Mouse (Mus musculus): ENCODE data around the gene Phykpl. TPM values are rescaled to one million over a fixed set of nuclear protein-coding genes. Genes with fewer than 3 reads are reported as not detected.
A peak's percentile ranks its signal among the peaks of the same experiment; 100 is the strongest.

Gene Phykpl
- polyA plus RNA-seq, 1 experiment from 2014 or later = 12.5 TPM

GRCm38 (mm10) chr11:51577587-51577986 lies 7.0 kb upstream of the Phykpl start:
- Histone ChIP-seq H3K4me2 (ENCODE audit: low read length) (no peak overlapping the region), H3K9me3 (ENCODE audit: control insufficient read depth, low read length) (no peaks in the 10 kb centered on the region), H3K27ac (replicated peaks; ENCODE audit: low read depth, low read length) (no peak overlapping the region), H3K9ac (replicated peaks; ENCODE audit: low read length) (no peak overlapping the region), H3K36me3 (ENCODE audit: control insufficient read depth, insufficient read depth, low read length) (no peaks in the 10 kb centered on the region), H3K27me3 (ENCODE audit: control insufficient read depth, insufficient read depth, low read length) (no peaks in the 10 kb centered on the region), H3K4me1 (ENCODE audit: control insufficient read depth, insufficient read depth, low read length) (no peaks in the 10 kb centered on the region), H3K4me3 (replicated peaks; ENCODE audit: low read depth, low read length) (no peak overlapping the region)
- ATAC-seq (ENCODE audit: low FRiP score, low TSS enrichment) = no peak
- DNase-seq = no peak
- 84% methylated on average over 7 of the region's 7 CpGs for WGBS

- WGBS = 65% methylated on average over 4 of the region's 4 CpGs
- DNase-seq (no peak), ATAC-seq (ENCODE audit: low FRiP score, low TSS enrichment) (no peak)
- Histone ChIP-seq H3K9ac (replicated peaks; ENCODE audit: low read length) (no peak overlapping the region), H3K4me2 (ENCODE audit: low read length) (no peak overlapping the region), H3K27me3 (ENCODE audit: control insufficient read depth, insufficient read depth, low read length) (no peaks in the 10 kb centered on the region), H3K4me1 (ENCODE audit: control insufficient read depth, insufficient read depth, low read length) (peaks cover 7% of the 10 kb centered on the region), H3K4me3 (replicated peaks; ENCODE audit: low read depth, low read length) (no peak overlapping the region), H3K27ac (replicated peaks; ENCODE audit: low read depth, low read length) (no peak overlapping the region), H3K9me3 (ENCODE audit: control insufficient read depth, low read length) (no peaks in the 10 kb centered on the region), H3K36me3 (ENCODE audit: control insufficient read depth, insufficient read depth, low read length) (no peaks in the 10 kb centered on the region)
Measured at GRCm38 (mm10) chr11:51579024-51579423, 5.5 kb upstream of the Phykpl start.

DNA sequence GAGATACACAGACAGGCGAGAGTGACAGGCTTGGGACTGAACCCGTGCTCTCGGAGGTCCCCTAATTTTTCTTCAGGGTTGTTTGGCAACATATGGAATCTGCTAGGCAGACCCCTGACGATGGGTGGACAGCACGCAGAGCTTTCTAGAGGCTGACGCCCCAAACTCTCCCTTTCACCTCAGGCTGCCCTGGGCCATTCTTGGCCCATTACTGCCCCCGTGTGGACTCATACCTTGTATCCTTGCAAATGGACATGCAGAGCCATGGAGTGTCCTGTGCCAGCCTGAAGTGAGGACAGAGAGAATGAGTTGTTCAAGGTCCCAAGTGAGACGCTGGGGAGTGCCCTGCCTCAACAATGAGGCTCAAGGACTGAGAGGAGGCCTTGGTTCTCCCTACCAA lies 1.8 kb upstream of the Phykpl start:
- Histone ChIP-seq H3K4me1 (ENCODE audit: control insufficient read depth, insufficient read depth, low read length) (peaks cover 16% of the 10 kb centered on the region), H3K9me3 (ENCODE audit: control insufficient read depth, low read length) (no peaks in the 10 kb centered on the region), H3K4me3 (replicated peaks; ENCODE audit: low read depth, low read length) (no peak overlapping the region), H3K36me3 (ENCODE audit: control insufficient read depth, insufficient read depth, low read length) (peaks cover 22% of the 10 kb centered on the region), H3K9ac (replicated peaks; ENCODE audit: low read length) (no peak overlapping the region), H3K27me3 (ENCODE audit: control insufficient read depth, insufficient read depth, low read length) (no peaks in the 10 kb centered on the region), H3K27ac (replicated peaks; ENCODE audit: low read depth, low read length) (no peak overlapping the region), H3K4me2 (ENCODE audit: low read length) (no peak overlapping the region)
- 27% methylated on average over 8 of the region's 8 CpGs for WGBS
- DNase-seq = peak; percentile 80
- ATAC-seq (ENCODE audit: low FRiP score, low TSS enrichment) = no peak

GRCm38 (mm10) chr11:51584057-51584430 lies 513 bp upstream of the Phykpl start:
- DNase-seq = no peak
- H3K27ac ChIP-seq (replicated peaks; ENCODE audit: low read depth, low read length) = peak overlapping the region; percentile 91
- no peak; the same call in 1 of the 2 replicates for ATAC-seq (ENCODE audit: low FRiP score, low TSS enrichment)
- peaks cover 34% of the 10 kb centered on the region for H3K36me3 ChIP-seq (ENCODE audit: control insufficient read depth, insufficient read depth, low read length)
- no peaks in the 10 kb centered on the region for H3K27me3 ChIP-seq (ENCODE audit: control insufficient read depth, insufficient read depth, low read length)
- WGBS = 7% methylated on average over 9 of the region's 9 CpGs
- H3K9ac ChIP-seq (replicated peaks; ENCODE audit: low read length) = peak overlapping the region; percentile 78
- peak overlapping the region; percentile 88 for H3K4me2 ChIP-seq (ENCODE audit: low read length)
- no peaks in the 10 kb centered on the region for H3K9me3 ChIP-seq (ENCODE audit: control insufficient read depth, low read length)
- H3K4me3 ChIP-seq (replicated peaks; ENCODE audit: low read depth, low read length) = peak overlapping the region; percentile 59
- H3K4me1 ChIP-seq (ENCODE audit: control insufficient read depth, insufficient read depth, low read length) = peaks cover 16% of the 10 kb centered on the region

- peak overlapping the region; percentile 91 for H3K27ac ChIP-seq (replicated peaks; ENCODE audit: low read depth, low read length)
- DNase-seq = no peak
- no peaks in the 10 kb centered on the region for H3K9me3 ChIP-seq (ENCODE audit: control insufficient read depth, low read length)
- peaks cover 16% of the 10 kb centered on the region for H3K4me1 ChIP-seq (ENCODE audit: control insufficient read depth, insufficient read depth, low read length)
- no peak for ATAC-seq (ENCODE audit: low FRiP score, low TSS enrichment)
- H3K9ac ChIP-seq (replicated peaks; ENCODE audit: low read length) = peak overlapping the region; percentile 78; the same call in 1 of the 2 replicates
- H3K4me3 ChIP-seq (replicated peaks; ENCODE audit: low read depth, low read length) = peak overlapping the region; percentile 59; the same call in 1 of the 2 replicates
- H3K27me3 ChIP-seq (ENCODE audit: control insufficient read depth, insufficient read depth, low read length) = no peaks in the 10 kb centered on the region
- peaks cover 50% of the 10 kb centered on the region for H3K36me3 ChIP-seq (ENCODE audit: control insufficient read depth, insufficient read depth, low read length)
- 65% methylated on average over 8 of the region's 8 CpGs for WGBS
- H3K4me2 ChIP-seq (ENCODE audit: low read length) = peak overlapping the region; percentile 88
Measured at GRCm38 (mm10) chr11:51585608-51586252, 1.2 kb downstream of the Phykpl start.

GRCm38 (mm10) chr11:51586411-51586810 lies 1.9 kb downstream of the Phykpl start:
- DNase-seq = no peak
- Histone ChIP-seq H3K27me3 (ENCODE audit: control insufficient read depth, insufficient read depth, low read length) (no peaks in the 10 kb centered on the region), H3K9ac (replicated peaks; ENCODE audit: low read length) (no peak overlapping the region), H3K36me3 (ENCODE audit: control insufficient read depth, insufficient read depth, low read length) (peaks cover 57% of the 10 kb centered on the region), H3K4me1 (ENCODE audit: control insufficient read depth, insufficient read depth, low read length) (peaks cover 16% of the 10 kb centered on the region), H3K4me2 (ENCODE audit: low read length) (no peak overlapping the region), H3K4me3 (replicated peaks; ENCODE audit: low read depth, low read length) (no peak overlapping the region), H3K27ac (replicated peaks; ENCODE audit: low read depth, low read length) (no peak overlapping the region), H3K9me3 (ENCODE audit: control insufficient read depth, low read length) (no peaks in the 10 kb centered on the region)
- WGBS = 96% methylated on average over 13 of the region's 13 CpGs
- ATAC-seq (ENCODE audit: low FRiP score, low TSS enrichment) = no peak

GRCm38 (mm10) chr11:51587059-51587458 lies 2.5 kb downstream of the Phykpl start:
- no peaks in the 10 kb centered on the region for H3K9me3 ChIP-seq (ENCODE audit: control insufficient read depth, low read length)
- no peak overlapping the region for H3K4me2 ChIP-seq (ENCODE audit: low read length)
- H3K27me3 ChIP-seq (ENCODE audit: control insufficient read depth, insufficient read depth, low read length) = no peaks in the 10 kb centered on the region
- H3K36me3 ChIP-seq (ENCODE audit: control insufficient read depth, insufficient read depth, low read length) = peaks cover 63% of the 10 kb centered on the region
- H3K9ac ChIP-seq (replicated peaks; ENCODE audit: low read length) = no peak overlapping the region
- H3K4me3 ChIP-seq (replicated peaks; ENCODE audit: low read depth, low read length) = no peak overlapping the region
- H3K27ac ChIP-seq (replicated peaks; ENCODE audit: low read depth, low read length) = no peak overlapping the region
- H3K4me1 ChIP-seq (ENCODE audit: control insufficient read depth, insufficient read depth, low read length) = peaks cover 16% of the 10 kb centered on the region
- DNase-seq = no peak
- 97% methylated on average over 1 of the region's 1 CpGs for WGBS
- no peak for ATAC-seq (ENCODE audit: low FRiP score, low TSS enrichment)

DNA sequence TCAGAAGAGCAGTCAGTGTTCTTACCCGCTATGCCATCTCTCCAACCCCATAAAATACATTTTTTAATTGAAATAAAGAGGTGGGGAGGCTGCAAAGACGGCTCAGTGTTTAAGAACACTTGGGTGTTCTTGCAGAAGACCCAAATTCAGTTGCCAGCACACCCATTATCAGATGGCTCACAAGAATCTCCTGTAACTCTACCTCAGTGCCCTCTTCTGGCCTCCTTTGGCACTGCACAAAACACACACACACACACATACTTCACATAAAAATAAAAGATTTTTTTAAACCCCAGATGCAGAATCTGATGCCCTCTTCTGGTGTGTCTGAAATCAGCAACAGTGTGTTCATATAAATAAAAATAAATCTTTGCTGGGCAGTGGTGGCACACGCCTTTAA lies 4.3 kb downstream of the Phykpl start:
- Histone ChIP-seq H3K9ac (replicated peaks; ENCODE audit: low read length) (no peak overlapping the region), H3K4me2 (ENCODE audit: low read length) (no peak overlapping the region), H3K4me3 (replicated peaks; ENCODE audit: low read depth, low read length) (no peak overlapping the region), H3K4me1 (ENCODE audit: control insufficient read depth, insufficient read depth, low read length) (peaks cover 11% of the 10 kb centered on the region), H3K27ac (replicated peaks; ENCODE audit: low read depth, low read length) (no peak overlapping the region), H3K27me3 (ENCODE audit: control insufficient read depth, insufficient read depth, low read length) (no peaks in the 10 kb centered on the region), H3K36me3 (ENCODE audit: control insufficient read depth, insufficient read depth, low read length) (peaks cover 81% of the 10 kb centered on the region), H3K9me3 (ENCODE audit: control insufficient read depth, low read length) (no peaks in the 10 kb centered on the region)
- no peak for ATAC-seq (ENCODE audit: low FRiP score, low TSS enrichment)
- 96% methylated on average over 3 of the region's 3 CpGs for WGBS
- no peak for DNase-seq

DNA sequence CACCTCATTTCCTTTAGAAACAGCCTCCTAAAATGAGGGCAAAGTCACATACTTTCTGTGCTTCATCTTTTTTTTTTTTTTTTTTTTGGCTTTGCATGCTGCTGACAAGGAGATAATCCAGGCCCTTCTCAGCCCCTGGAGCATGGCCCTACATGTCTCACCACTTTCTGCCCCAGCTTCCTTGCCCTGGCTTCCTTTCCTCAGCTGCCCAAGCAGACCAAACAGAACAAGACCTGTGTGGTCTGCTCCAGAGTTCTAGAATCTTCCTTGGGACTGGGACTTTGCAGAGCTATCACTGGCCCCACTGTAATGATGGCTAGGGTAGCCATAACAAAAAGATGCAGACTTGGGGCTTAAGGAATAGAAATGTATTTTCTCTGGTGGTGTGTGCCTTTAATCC lies 5.4 kb downstream of the Phykpl start:
- H3K27ac ChIP-seq (replicated peaks; ENCODE audit: low read depth, low read length) = no peak overlapping the region
- H3K4me1 ChIP-seq (ENCODE audit: control insufficient read depth, insufficient read depth, low read length) = 0 out of 2 replicates have a peak, but pooled peaks cover 4% of the 10 kb centered on the region
- H3K9ac ChIP-seq (replicated peaks; ENCODE audit: low read length) = no peak overlapping the region
- H3K36me3 ChIP-seq (ENCODE audit: control insufficient read depth, insufficient read depth, low read length) = peaks cover 90% of the 10 kb centered on the region
- H3K27me3 ChIP-seq (ENCODE audit: control insufficient read depth, insufficient read depth, low read length) = no peaks in the 10 kb centered on the region
- DNase-seq (no peak), ATAC-seq (ENCODE audit: low FRiP score, low TSS enrichment) (no peak)
- no peaks in the 10 kb centered on the region for H3K9me3 ChIP-seq (ENCODE audit: control insufficient read depth, low read length)
- H3K4me3 ChIP-seq (replicated peaks; ENCODE audit: low read depth, low read length) = no peak overlapping the region
- H3K4me2 ChIP-seq (ENCODE audit: low read length) = no peak overlapping the region

Measured in midbrain, embryonic 14.5 days (tissue).